Mouse (Mus musculus): ENCODE results near the gene Gm5105.

- TF ChIP-seq CTCF (IDR thresholded peaks at IDR 0.05; ENCODE audit: borderline replicate concordance, extremely low read depth, insufficient read depth, insufficient read length), result no peak
- TF ChIP-seq POLR2A (IDR thresholded peaks at IDR 0.05; ENCODE audit: borderline replicate concordance, extremely low read depth, insufficient read depth, insufficient read length, poor library complexity, severe bottlenecking), result no peak
These were observed 63.9 kb downstream of the Gm5105 start for GRCm38 (mm10) chr3:138003264-138003663.

Data from brain, embryonic 14.5 days (tissue).